Mouse (Mus musculus) activated CD4-positive, CD25-positive, alpha-beta regulatory T cell, adult 4 months (primary cell): ENCODE measurements around the gene Zdhhc9. TPM values are rescaled to one million over a fixed set of nuclear protein-coding genes. Genes with fewer than 3 reads are reported as not detected.
"Not testable (repeated sequence)": the region's sequence is repeated elsewhere in the genome, so short reads cannot be mapped to it uniquely, and the experiment has no call there.

Experiments used
- ATAC-seq: one replicate; pipeline ENCODE4 v1.8.0; 2017
- polyA plus RNA-seq, 2 experiments: library from polyadenylated mRNA; unstranded; fragments of 100-300 nt; shearing (Covaris generic); gene quantifications; one replicate each; pipeline ENCODE4 v1.2.1; 2017

Gene Zdhhc9
- 1 to 10 TPM; 1.4 to 1.7 TPM for polyA plus RNA-seq

GRCm38 (mm10) chrX:48208519-48209185 lies at the start of gene Zdhhc9:
Gene Zdhhc9 (minus strand): TSS chrX:48208878.
- ATAC-seq, result peak; percentile 99

GRCm38 (mm10) chrX:48257011-48257410 lies 48.3 kb upstream of the Zdhhc9 start:
- no peak for ATAC-seq

GRCm38 (mm10) chrX:48256468-48257007 lies 47.9 kb upstream of the Zdhhc9 start, which contains the start of gene Utp14a:
Gene Utp14a (plus strand): TSS chrX:48256862.
- peak; percentile 97 for ATAC-seq

DNA sequence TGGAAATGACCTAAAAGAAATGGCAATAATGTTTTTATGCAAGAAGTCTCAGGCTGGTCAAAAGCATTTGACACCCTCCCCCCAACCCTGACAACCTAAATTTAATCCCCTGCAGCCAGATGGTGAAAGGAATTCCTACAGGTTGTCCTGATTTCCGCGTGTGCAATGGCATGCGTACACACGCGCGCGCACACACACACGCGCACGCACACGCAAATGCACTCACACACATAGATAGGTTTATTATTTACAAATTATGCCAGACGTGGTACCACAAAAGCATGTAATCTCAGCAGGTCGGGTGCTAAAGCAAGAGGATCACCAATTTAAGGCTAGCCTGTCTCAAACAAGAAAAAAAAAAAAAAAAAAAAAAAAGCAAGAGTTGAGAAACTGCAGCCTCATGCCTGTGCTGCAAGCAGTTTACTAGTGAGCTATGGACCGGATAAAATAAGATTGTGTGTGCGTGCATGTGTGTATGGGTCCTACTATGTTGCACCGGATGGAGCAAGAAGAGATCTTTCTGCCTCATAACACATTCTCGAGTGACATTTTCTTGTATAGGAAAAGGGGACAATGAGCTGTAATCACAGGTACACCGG lies 47.3 kb upstream of the Zdhhc9 start:
- ATAC-seq, result peak; percentile 41

DNA sequence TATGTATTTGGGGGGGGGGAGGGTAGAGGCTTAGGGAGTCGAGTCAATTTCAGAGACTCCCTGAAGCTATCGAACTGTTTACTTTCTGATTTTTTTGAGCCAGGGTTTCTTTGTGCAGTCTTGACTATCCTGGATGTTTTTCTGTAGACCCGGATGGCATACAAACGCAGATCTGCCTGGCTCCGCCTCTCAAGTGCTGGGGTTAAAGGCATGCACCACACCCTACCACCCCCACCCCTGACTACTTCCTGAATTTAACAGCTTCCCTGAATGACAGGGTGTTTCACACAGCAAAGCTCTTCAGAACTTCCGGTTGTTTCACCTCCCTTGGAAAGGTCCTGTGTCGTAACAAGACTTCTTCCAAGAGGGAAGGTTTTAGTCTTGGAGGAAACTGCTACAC lies 25.7 kb upstream of the Zdhhc9 start:
- peak; percentile 98 for ATAC-seq

DNA sequence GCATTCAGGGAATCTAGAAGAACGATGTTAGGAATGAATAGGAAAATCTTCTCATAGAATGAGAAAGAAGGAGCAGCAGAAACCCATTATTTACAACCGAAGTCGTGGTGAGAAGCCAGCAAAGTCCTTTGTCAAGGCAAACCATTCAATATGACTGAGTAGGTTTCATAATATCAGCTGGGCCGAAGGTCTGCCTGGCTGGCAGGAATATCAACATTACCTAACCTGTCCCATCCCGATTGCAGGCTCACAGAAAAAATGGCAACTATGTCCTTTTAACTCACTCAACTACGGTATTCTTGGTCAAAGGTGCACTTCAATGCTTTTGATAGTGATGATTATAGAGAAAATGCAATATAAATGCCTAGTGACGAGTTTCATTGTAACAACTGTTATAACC lies 17.5 kb upstream of the Zdhhc9 start:
- ATAC-seq, result no peak

DNA sequence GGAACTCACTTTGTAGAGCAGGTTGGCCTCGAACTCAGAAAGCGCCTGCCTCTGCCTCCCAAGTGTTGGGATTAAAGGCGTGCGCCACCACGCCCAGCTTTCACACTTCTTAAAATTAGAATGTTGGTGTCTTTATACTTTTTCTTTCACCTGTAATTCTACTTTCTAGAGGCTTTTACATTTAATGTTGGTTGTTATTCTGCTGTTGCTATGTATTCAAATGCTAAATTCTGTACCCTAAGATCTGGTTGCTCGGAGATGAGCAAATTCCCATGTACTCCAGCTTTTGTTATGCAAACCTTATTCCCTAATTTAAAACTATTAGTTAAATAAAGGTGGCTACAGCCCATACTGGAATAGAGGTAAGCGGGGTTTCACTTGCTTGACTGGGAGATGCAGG lies 14.0 kb upstream of the Zdhhc9 start:
- no peak for ATAC-seq

GRCm38 (mm10) chrX:48219468-48219867 lies 10.8 kb upstream of the Zdhhc9 start:
- ATAC-seq, result no peak

DNA sequence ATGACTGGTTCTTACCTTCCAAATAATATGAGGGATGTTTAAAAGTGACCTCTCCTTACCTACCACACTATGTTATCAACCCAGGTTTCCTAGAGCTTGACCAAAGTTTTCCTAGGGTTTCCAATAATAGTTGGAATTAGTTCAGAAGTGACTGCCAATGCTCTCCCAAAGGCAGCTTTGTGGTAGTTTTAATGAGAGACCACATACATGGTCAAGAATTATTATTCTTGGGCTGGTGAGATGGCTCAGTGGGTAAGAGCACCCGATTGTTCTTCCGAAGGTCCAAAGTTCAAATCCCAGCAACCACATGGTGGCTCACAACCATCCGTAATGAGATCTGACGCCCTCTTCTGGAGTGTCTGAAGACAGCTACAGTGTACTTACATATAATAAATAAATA lies 1.1 kb upstream of the Zdhhc9 start:
- not testable (repeated sequence) for ATAC-seq

- peak; percentile 33 for ATAC-seq
These were observed 754 bp downstream of the Zdhhc9 start for GRCm38 (mm10) chrX:48207761-48208487.

- ATAC-seq, result no peak
These were observed 4.2 kb downstream of the Zdhhc9 start for GRCm38 (mm10) chrX:48204469-48204868.

DNA sequence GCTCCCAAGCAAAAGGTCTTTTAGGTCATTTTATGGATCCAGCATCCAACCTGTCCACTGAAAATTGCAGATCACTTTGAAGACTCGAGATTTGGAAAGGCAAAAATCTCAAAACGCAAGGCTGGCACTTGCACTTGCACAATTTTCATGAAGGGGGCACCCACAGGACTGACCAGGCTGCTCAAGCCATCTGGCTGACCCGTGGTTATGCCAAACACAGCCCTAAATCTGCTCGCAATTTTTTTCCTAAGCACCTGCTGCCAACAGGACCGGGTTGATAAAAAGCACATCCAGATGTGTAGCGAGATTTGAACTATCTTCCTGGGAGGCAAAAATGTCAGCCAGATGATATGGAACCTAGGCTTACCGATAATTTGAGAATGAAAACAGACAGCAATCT lies 4.9 kb downstream of the Zdhhc9 start:
- no peak for ATAC-seq

DNA sequence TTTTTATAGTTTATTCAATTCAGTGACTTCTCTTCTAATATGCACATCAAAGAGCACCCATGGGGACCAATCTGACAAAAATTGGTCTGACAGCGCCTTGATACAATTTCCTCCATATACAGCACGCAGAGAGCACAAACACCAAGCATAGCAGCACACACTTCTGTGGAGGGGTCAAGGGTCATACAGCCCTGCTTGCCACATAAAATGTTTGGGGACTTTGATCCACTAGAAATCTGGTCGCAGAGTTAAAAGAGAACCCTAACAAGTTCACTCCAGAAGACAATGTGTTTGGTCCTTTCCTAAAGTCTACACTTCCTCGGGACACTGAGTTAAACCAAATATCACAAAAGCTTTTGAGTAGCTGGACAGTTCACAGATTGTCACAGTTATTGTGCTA lies 5.7 kb downstream of the Zdhhc9 start:
- no peak for ATAC-seq

GRCm38 (mm10) chrX:48202436-48202835 lies 6.2 kb downstream of the Zdhhc9 start:
- no peak for ATAC-seq

GRCm38 (mm10) chrX:48201973-48202372 lies 6.7 kb downstream of the Zdhhc9 start:
- no peak for ATAC-seq

- ATAC-seq, result no peak
These were observed 8.0 kb downstream of the Zdhhc9 start for GRCm38 (mm10) chrX:48200699-48201098.

- no peak for ATAC-seq
These were observed 9.7 kb downstream of the Zdhhc9 start for GRCm38 (mm10) chrX:48199026-48199425.

DNA sequence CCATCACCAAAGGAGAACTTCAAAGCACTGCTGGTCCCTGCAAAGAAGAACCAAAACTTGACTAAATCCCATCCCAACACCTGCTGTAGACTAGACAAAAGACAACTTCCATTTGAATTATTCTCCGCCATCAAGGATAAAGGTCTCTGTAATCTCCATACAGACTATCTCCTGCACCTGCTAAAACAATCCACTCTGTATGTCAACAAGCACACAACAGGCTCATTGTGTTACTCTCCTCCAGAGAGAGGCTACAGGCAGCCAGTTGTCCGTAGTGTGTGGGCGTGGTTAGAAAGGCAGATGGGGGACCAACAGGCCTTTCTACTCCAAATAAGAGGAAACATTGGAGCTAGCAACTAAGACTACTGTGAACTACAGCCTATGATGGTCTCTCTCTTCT lies 10.8 kb downstream of the Zdhhc9 start:
- ATAC-seq, result no peak

DNA sequence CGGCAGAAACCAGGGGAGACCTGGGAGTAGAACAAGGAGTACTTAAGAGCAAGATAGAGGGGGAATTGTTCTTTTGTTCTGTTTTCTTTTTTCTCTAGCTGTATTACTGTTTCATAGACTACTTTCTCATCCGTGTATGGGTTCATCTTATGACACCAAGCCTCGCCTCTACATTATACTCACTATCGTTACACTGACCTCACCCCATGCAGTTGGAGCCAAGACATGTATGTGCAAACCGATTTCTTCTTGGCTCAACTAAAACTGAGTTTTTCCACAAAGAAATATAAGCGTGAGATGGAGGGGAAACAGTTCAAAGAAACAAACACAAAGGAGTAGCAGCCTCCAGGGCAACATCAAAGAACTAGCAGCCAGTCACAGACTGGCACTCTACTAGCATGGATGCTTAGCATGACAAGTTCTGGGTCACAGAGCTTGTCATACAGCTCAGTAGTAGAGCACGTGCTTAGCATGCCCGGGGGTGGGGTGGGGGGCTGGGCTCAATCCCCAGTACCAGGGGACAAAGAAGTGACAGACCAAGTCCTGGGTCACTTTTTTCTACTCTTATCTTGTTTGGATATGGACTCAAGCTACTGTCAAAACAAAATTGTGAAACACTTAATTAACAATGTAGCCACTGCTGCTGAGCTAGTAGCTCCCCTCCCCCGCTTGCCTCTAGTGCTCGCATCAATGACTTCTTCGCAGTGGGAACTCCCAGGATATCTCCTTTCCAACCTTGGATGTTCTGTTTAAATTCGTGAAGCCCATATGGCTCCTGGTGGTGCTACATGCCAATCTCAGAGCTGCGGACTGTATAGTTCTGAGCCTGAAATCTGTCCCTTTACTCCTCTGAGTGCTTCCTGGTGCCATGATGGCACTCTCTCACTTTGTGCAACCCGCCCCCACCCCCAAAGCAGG lies 15.2 kb downstream of the Zdhhc9 start:
- no peak for ATAC-seq

- no peak for ATAC-seq
These were observed 17.4 kb downstream of the Zdhhc9 start for GRCm38 (mm10) chrX:48191261-48191660.

DNA sequence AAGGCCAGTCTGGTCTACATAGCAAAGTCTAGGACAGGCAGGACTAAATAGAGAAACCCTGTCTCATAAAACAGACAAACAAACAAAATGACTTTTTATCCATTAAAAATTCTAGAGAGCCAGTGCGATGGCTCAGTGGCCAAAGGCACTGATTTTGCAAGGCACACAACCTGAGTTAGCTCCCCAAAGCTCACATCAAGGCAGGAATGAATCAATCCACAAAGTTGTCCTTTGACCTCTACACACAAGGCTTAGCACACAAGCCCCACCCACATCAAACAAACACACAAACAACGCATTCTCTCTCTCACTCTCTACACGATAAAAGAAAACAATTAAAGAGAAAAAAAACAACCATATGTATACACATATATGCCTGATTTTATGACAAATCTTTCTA lies 24.0 kb downstream of the Zdhhc9 start:
- ATAC-seq, result no peak

DNA sequence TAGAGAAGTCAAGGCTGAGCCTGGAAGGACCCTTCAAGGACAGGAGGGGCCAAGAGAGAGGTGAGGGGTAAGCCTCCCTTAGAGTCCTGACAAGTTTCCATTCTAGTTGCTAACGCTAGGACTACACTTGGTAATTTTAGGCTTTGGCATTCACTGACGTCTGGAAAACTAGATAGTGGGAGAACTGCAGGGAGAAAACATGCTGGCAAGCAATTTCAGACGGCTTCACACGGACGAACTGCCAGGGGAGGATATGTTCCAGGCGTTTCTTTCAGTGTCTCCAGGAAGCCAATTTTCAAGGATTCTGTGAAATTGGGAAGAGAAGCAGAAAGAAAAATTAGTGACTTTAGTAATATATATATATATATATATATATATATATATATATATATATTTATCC lies 26.8 kb downstream of the Zdhhc9 start:
- no peak for ATAC-seq
